Mouse (Mus musculus) gastrocnemius, postnatal 25 days (tissue): ENCODE measurements at regions not wholly inside any gene's neighbourhood (a gene's known extent, or its start where the extent isn't known, plus 50 kb on each side); places are given as distances from the start of the nearest gene placed in this dataset.

ENCODE experiments used
- DNase-seq: peaks from one replicate; pipeline ENCODE4 v3.0.0; 2022

DNA sequence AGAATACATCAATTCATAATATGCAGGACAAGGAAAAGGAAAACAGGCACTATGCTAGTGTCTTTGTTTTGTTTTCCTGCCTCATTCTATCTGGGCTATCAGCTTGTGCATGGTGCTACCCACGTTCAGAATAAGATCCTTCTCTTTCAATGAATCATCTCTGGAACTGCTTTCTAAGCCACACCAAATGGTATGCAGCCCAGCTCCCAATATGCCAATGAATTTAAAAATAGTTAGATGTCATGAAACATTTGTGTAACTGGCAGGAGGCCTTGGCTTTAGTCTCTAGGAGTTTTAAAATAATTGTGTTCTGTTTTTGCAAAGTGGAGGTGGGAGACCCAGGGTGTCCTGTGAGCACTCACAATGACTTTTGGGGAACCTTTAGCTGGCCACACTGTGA, 603.1 kb upstream of the Sema6d start:
- no peak for DNase-seq

DNA sequence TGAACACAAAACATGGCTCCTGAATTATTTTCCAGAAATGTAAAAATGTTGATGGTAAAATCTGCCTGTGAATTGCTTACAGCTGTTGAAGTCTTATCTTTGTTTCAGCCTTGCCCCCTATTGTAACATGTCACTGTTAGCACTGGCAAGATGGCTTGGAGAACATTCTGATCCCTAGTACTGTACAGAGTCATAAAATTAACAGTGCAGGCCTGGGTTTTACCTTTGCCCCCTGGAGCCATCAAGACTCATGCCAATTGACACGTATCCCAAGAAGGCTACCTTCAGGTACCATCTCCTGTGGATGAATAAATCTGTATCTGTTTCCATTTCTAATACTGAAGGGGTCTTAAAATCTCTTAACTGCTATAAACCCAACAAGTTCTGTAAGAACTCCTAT, 583.6 kb upstream of the Sema6d start:
- DNase-seq, result no peak

DNA sequence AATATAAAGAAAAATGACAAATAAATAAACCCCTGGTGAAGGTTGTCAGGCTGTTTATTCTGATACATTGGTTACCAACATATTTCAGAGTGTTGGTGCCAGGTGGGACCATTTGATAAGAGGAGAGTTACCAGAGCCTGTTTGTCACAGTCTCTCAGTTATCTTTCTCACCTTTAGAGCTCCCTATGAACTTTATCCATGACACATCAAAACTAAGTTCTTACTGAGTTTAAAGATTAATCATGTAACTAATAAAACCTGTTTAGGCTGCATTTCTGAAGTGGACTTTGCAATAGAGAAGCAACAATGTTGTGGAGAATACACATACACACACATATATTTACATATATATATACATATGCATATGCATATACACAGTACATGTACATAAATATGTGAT, 582.7 kb upstream of the Sema6d start:
- no peak for DNase-seq

- no peak for DNase-seq
Observed at GRCm38 (mm10) chr2:123528915-123529314, 560.9 kb upstream of the Sema6d start.

GRCm38 (mm10) chr2:123532946-123533791, 556.6 kb upstream of the Sema6d start:
- no peak for DNase-seq

DNA sequence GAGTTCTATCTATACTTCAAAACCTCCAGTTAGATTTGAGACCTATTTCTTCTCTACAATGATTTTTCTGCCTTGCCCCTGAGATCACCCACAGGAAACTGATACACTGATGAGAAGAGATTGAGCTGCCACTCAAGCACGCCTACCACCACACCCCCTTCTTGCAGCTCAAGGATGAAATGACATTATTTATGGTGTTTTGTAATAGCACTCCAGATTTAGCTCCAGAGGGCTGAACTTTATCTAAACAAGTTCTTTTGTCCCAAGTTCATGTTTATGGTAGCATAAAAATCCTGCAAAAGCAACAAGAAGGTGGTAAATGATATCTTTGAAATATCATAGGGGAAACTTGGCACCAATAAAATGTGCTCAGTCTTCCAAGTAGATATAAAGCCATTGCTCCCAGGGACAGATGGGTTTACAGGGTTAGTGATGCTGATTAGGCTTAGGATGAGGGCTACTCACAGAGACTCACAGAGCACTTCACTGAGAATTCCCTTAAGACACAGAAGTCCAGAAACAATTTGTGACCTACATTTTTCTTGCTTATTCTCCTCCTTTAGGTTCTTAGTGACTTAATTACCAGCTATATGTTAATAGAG, 538.4 kb upstream of the Sema6d start:
- no peak for DNase-seq

- DNase-seq, result no peak
Observed at GRCm38 (mm10) chr2:123558123-123558650, 531.6 kb upstream of the Sema6d start.
